ENCODE assay signal across 22 mouse cellular contexts in the genomic region with DNA sequence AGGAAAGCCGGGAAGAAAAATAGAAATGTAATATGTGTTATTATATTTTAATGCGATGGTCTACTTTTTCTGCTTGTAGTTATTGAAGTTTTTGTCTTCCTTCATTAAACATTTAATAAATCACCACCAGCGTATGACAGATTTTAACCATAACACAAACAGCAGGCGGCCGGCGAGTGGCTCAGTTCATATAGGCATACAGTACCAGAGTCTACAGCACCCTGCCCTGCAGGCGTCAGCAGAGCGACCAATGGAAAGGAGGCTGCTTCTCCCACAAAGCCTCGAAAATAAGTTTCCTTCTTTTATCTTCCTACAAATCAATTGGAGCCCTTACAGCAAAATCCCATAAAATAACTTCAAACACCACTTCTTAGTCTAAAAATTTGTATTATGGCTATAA.
A peak's percentile ranks its signal among the peaks of the same experiment; 100 is the strongest.
DNase-seq lines count a peak whose midpoint lies in the region; ATAC-seq and TF ChIP-seq lines count a peak whose summit lies in the region.
"Had no signal": no experiment of that assay in that cellular context is flagged by ENCODE, and none has a peak within 500 bp of the region (broad histone marks: within the 10 kb centered on the region; RNA-seq: fewer than 3 reads in every experiment).

No protein-coding gene starts in this region.

- 0 out of 2 replicates have a peak, but pooled peaks cover 6% of the 10 kb centered on the region for H3K4me1 ChIP-seq in lung, embryonic 14.5 days (ENCODE audit: insufficient read depth)
- H3K4me1 ChIP-seq in lung, adult 2 months (ENCODE audit: control insufficient read depth, insufficient read depth, low read length) = no peaks in the 10 kb centered on the region
- H3K4me1 ChIP-seq in midbrain, embryonic 14.5 days (ENCODE audit: control insufficient read depth, insufficient read depth, low read length) = peaks cover 4% of the 10 kb centered on the region; the same call in 1 of the 2 replicates
- peaks cover 5% of the 10 kb centered on the region for H3K4me1 ChIP-seq in midbrain, embryonic 16.5 days (ENCODE audit: control insufficient read depth, insufficient read depth, low read length)
- H3K4me1 ChIP-seq: embryonic facial prominence, embryonic 15.5 days had no signal

- 38% methylated on average over 9 of the region's 9 CpGs for WGBS in lung, embryonic 14.5 days
- 67% methylated on average over 9 of the region's 9 CpGs for WGBS in lung, adult 2 months
- WGBS in midbrain, embryonic 14.5 days = 85% methylated on average over 9 of the region's 9 CpGs
- 71% methylated on average over 9 of the region's 9 CpGs for WGBS in midbrain, embryonic 16.5 days

- H3K27me3 ChIP-seq in lung, embryonic 14.5 days (ENCODE audit: insufficient read depth, low read length) = no peaks in the 10 kb centered on the region
- no peaks in the 10 kb centered on the region for H3K27me3 ChIP-seq in midbrain, embryonic 14.5 days (ENCODE audit: control insufficient read depth, insufficient read depth, low read length)
- no peaks in the 10 kb centered on the region for H3K27me3 ChIP-seq in midbrain, embryonic 16.5 days (ENCODE audit: control insufficient read depth, insufficient read depth, low read depth, low read length)
- H3K27me3 ChIP-seq: embryonic facial prominence, embryonic 13.5 days; embryonic facial prominence, embryonic 15.5 days had no signal

- DNase-seq in kidney, postnatal 10 days = peak; percentile 18
- DNase-seq in kidney, postnatal 25 days = no peak
- peak; percentile 54 for DNase-seq in lung, embryonic 14.5 days
- DNase-seq in lung, adult 2 months = no peak
- DNase-seq in midbrain, embryonic 14.5 days = peak; percentile 24
- DNase-seq: adrenal gland, adult 2 months; adrenal gland, postnatal 10 days; adrenal gland, postnatal 25 days; cerebellum, adult 11 months; cerebellum, adult 18-20 months; cerebellum, adult 8-10 months; cerebellum, adult 9-11 months; cerebellum, postnatal 14 days; cerebellum, postnatal 36 days; embryo, embryonic 11 days had no signal

- H3K27ac ChIP-seq in lung, embryonic 14.5 days (ENCODE audit: low read depth) = no peak overlapping the region
- no peak overlapping the region for H3K27ac ChIP-seq in midbrain, embryonic 14.5 days (replicated peaks; ENCODE audit: low read depth, low read length)
- no peak overlapping the region for H3K27ac ChIP-seq in midbrain, embryonic 16.5 days (ENCODE audit: low read length)
- H3K27ac ChIP-seq: embryonic facial prominence, embryonic 13.5 days; embryonic facial prominence, embryonic 15.5 days; forebrain, embryonic 10.5 days; forebrain, embryonic 12.5 days had no signal

- no peaks in the 10 kb centered on the region for H3K36me3 ChIP-seq in lung, embryonic 14.5 days (ENCODE audit: insufficient read depth)
- H3K36me3 ChIP-seq in midbrain, embryonic 14.5 days (ENCODE audit: control insufficient read depth, insufficient read depth, low read length) = no peaks in the 10 kb centered on the region
- no peaks in the 10 kb centered on the region for H3K36me3 ChIP-seq in midbrain, embryonic 16.5 days (ENCODE audit: control insufficient read depth, insufficient read depth, low read length)
- H3K36me3 ChIP-seq: embryonic facial prominence, embryonic 13.5 days; embryonic facial prominence, embryonic 15.5 days; forebrain, embryonic 10.5 days; forebrain, embryonic 12.5 days had no signal

- H3K9ac ChIP-seq in lung, embryonic 14.5 days = no peak overlapping the region
- no peak overlapping the region for H3K9ac ChIP-seq in midbrain, embryonic 14.5 days (replicated peaks; ENCODE audit: low read length)
- no peak overlapping the region for H3K9ac ChIP-seq in midbrain, embryonic 16.5 days (ENCODE audit: low read depth, low read length)
- H3K9ac ChIP-seq: embryonic facial prominence, embryonic 13.5 days; embryonic facial prominence, embryonic 15.5 days; forebrain, embryonic 12.5 days had no signal

- H3K4me3 ChIP-seq in lung, embryonic 14.5 days (ENCODE audit: low read depth, low read length) = no peak overlapping the region
- no peak overlapping the region for H3K4me3 ChIP-seq in lung, adult 2 months (replicated peaks; ENCODE audit: extremely low read depth, low read depth, low read length)
- H3K4me3 ChIP-seq in midbrain, embryonic 14.5 days (replicated peaks; ENCODE audit: low read depth, low read length) = no peak overlapping the region
- no peak overlapping the region for H3K4me3 ChIP-seq in midbrain, embryonic 16.5 days (ENCODE audit: low read depth, low read length)
- H3K4me3 ChIP-seq: embryonic facial prominence, embryonic 13.5 days; embryonic facial prominence, embryonic 15.5 days; erythroblast, embryonic 14.5 days; forebrain, embryonic 10.5 days; forebrain, embryonic 12.5 days had no signal

- peak; percentile 75; the same call in 1 of the 2 replicates for ATAC-seq in lung, embryonic 14.5 days (ENCODE audit: insufficient read depth)
- no peak for ATAC-seq in midbrain, embryonic 14.5 days (ENCODE audit: low FRiP score, low TSS enrichment)
- no peak for ATAC-seq in midbrain, embryonic 16.5 days
- ATAC-seq: forebrain, embryonic 14.5 days had no signal

- H3K4me2 ChIP-seq in lung, embryonic 14.5 days = peak overlapping the region; percentile 5; the same call in 1 of the 2 replicates
- no peak overlapping the region for H3K4me2 ChIP-seq in midbrain, embryonic 14.5 days (ENCODE audit: low read length)
- no peak overlapping the region for H3K4me2 ChIP-seq in midbrain, embryonic 16.5 days (ENCODE audit: low read length)
- H3K4me2 ChIP-seq: embryonic facial prominence, embryonic 13.5 days; embryonic facial prominence, embryonic 15.5 days; forebrain, embryonic 12.5 days had no signal

- TF ChIP-seq CTCF in lung, embryonic 14.5 days (IDR thresholded peaks at IDR 0.05; ENCODE audit: low read depth) = no peak
- no peak for TF ChIP-seq CTCF in lung, adult 2 months (IDR thresholded peaks at IDR 0.05; ENCODE audit: insufficient read depth, low read length)

- TF ChIP-seq POLR2A in lung, adult 2 months (IDR thresholded peaks at IDR 0.05; ENCODE audit: borderline replicate concordance, extremely low read depth, low read depth, low read length) = no peak

- H3K9me3 ChIP-seq in lung, embryonic 14.5 days (ENCODE audit: low read depth, low read length) = no peaks in the 10 kb centered on the region
- H3K9me3 ChIP-seq in midbrain, embryonic 14.5 days (ENCODE audit: control insufficient read depth, low read length) = no peaks in the 10 kb centered on the region
- H3K9me3 ChIP-seq in midbrain, embryonic 16.5 days (replicated peaks; ENCODE audit: control insufficient read depth, low read length, poor library complexity, severe bottlenecking) = no peaks in the 10 kb centered on the region; the same call in 1 of the 2 replicates
- H3K9me3 ChIP-seq: embryonic facial prominence, embryonic 15.5 days had no signal

Comparison
In these comparisons a context has a peak if more than half of its experiments do, and no peak if none do; other contexts are left out.
1. DNase-seq: peak in kidney, postnatal 10 days (single experiment), lung, embryonic 14.5 days (single experiment) and midbrain, embryonic 14.5 days (single experiment); none in kidney, postnatal 25 days (0 of 2) and lung, adult 2 months (single experiment).